18 mouse cellular contexts compared by ENCODE assay signal in the genomic region with DNA sequence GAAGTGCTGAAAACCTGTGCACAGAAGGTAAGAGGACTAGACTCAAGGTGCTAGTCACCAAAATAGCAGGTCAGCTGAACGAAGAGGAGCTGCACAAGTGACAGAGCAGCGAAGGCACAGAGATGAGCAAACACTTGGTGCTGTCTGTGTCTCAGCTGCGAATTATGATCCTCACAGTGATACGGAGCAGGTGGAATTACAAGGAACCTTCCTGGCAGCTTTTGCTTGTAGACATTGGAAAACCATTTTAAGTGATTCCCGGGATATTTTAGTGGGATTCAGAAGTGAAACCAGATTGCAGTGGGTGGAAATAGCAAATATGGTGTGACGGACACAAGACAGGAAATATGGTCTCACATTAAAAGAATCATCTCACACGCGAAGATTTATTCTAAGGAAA.
DNase-seq lines count a peak whose midpoint lies in the region; ATAC-seq and TF ChIP-seq lines count a peak whose summit lies in the region.
"Had no signal": no experiment of that assay in that cellular context is flagged by ENCODE, and none has a peak within 500 bp of the region (broad histone marks: within the 10 kb centered on the region; RNA-seq: fewer than 3 reads in every experiment).

No protein-coding gene starts in this region.

- DNase-seq in frontal cortex, adult 2 months (ENCODE audit: extremely low spot score in 1 of 2, low spot score in 1 of 2) = peak; percentile 60 to 72
- DNase-seq in layer of hippocampus, adult 9-10 months (ENCODE audit: low spot score) = peak; percentile 26
- peak; percentile 41 to 90 for DNase-seq in left cerebral cortex, postnatal 25 days (ENCODE audit: low spot score in 2 of 2)
- peak; percentile 39 to 46 for DNase-seq in right cerebral cortex, postnatal 36 days (ENCODE audit: low spot score in 2 of 2)
- no peak for DNase-seq in lung, postnatal 0 days (ENCODE audit: low spot score)
- no peak for DNase-seq in adrenal gland, adult 18-20 months (ENCODE audit: low spot score in 2 of 2)
- DNase-seq: cerebellum, postnatal 10 days; gastrocnemius, adult 2 months; heart, adult 11 months; heart, postnatal 4 days; kidney, adult 2 months; lung, postnatal 14 days; thymus, adult 18-20 months had no signal

- H3K27ac ChIP-seq in intestine, postnatal 0 days (ENCODE audit: low read depth, low read length) = no peak overlapping the region
- H3K27ac ChIP-seq in lung, postnatal 0 days (ENCODE audit: low read length) = no peak overlapping the region
- H3K27ac ChIP-seq: forebrain, embryonic 12.5 days; gastrocnemius, adult 2 months; heart, embryonic 13.5 days; limb, embryonic 13.5 days; neural tube, embryonic 12.5 days had no signal

- intact Hi-C loops in left cerebral cortex, postnatal 25 days (cut with DNase I) = no loop called here

- TF ChIP-seq EP300 in lung, postnatal 0 days (IDR thresholded peaks at IDR 0.05) = no peak

- H3K4me2 ChIP-seq in intestine, postnatal 0 days (replicated peaks; ENCODE audit: low read depth) = no peak overlapping the region
- no peak overlapping the region for H3K4me2 ChIP-seq in lung, postnatal 0 days (replicated peaks; ENCODE audit: low read depth, low read length)
- H3K4me2 ChIP-seq: forebrain, embryonic 12.5 days; heart, embryonic 13.5 days; limb, embryonic 13.5 days; neural tube, embryonic 12.5 days had no signal

- ATAC-seq in intestine, postnatal 0 days = no peak
- ATAC-seq in lung, postnatal 0 days = no peak

- 81% methylated on average over 8 of the region's 8 CpGs for WGBS in intestine, postnatal 0 days
- 71% methylated on average over 8 of the region's 8 CpGs for WGBS in lung, postnatal 0 days

- TF ChIP-seq CTCF in intestine, postnatal 0 days (IDR thresholded peaks at IDR 0.05; ENCODE audit: low read depth) = no peak
- TF ChIP-seq CTCF in lung, postnatal 0 days (IDR thresholded peaks at IDR 0.05) = no peak

- H3K4me1 ChIP-seq in intestine, postnatal 0 days (replicated peaks; ENCODE audit: control insufficient read depth, insufficient read depth, low read length) = no peaks in the 10 kb centered on the region
- no peaks in the 10 kb centered on the region for H3K4me1 ChIP-seq in lung, postnatal 0 days (ENCODE audit: insufficient read depth, low read depth, low read length)
- H3K4me1 ChIP-seq: forebrain, embryonic 12.5 days; heart, embryonic 13.5 days; limb, embryonic 13.5 days; neural tube, embryonic 12.5 days had no signal

- H3K4me3 ChIP-seq in intestine, postnatal 0 days (ENCODE audit: low read depth, low read length) = no peak overlapping the region
- H3K4me3 ChIP-seq in lung, postnatal 0 days (ENCODE audit: low read depth, low read length) = no peak overlapping the region
- H3K4me3 ChIP-seq: forebrain, embryonic 12.5 days; gastrocnemius, adult 2 months; heart, embryonic 13.5 days; limb, embryonic 13.5 days; neural tube, embryonic 12.5 days had no signal

- no peak overlapping the region for H3K9ac ChIP-seq in intestine, postnatal 0 days (ENCODE audit: low read depth, low read length)
- H3K9ac ChIP-seq in lung, postnatal 0 days (replicated peaks; ENCODE audit: low read depth) = no peak overlapping the region
- H3K9ac ChIP-seq: forebrain, embryonic 12.5 days; heart, embryonic 13.5 days; limb, embryonic 13.5 days; neural tube, embryonic 12.5 days had no signal

- H3K36me3 ChIP-seq in intestine, postnatal 0 days (ENCODE audit: control insufficient read depth, insufficient read depth) = no peaks in the 10 kb centered on the region
- no peaks in the 10 kb centered on the region for H3K36me3 ChIP-seq in lung, postnatal 0 days (ENCODE audit: insufficient read depth, low read length)
- H3K36me3 ChIP-seq: forebrain, embryonic 12.5 days; heart, embryonic 13.5 days; limb, embryonic 13.5 days; neural tube, embryonic 12.5 days had no signal

- no peaks in the 10 kb centered on the region for H3K9me3 ChIP-seq in intestine, postnatal 0 days (ENCODE audit: control insufficient read depth)
- H3K9me3 ChIP-seq in lung, postnatal 0 days (ENCODE audit: low read length) = no peaks in the 10 kb centered on the region
- H3K9me3 ChIP-seq: forebrain, embryonic 12.5 days; heart, embryonic 13.5 days; limb, embryonic 13.5 days; neural tube, embryonic 12.5 days had no signal

- no peaks in the 10 kb centered on the region for H3K27me3 ChIP-seq in intestine, postnatal 0 days (replicated peaks; ENCODE audit: control insufficient read depth, insufficient read depth, low read length)
- no peaks in the 10 kb centered on the region for H3K27me3 ChIP-seq in lung, postnatal 0 days (replicated peaks; ENCODE audit: insufficient read depth, low read length)
- H3K27me3 ChIP-seq: forebrain, embryonic 12.5 days; heart, embryonic 13.5 days; limb, embryonic 13.5 days; neural tube, embryonic 12.5 days had no signal

Comparison
In these comparisons a context has a peak if more than half of its experiments do, and no peak if none do; other contexts are left out.
1. DNase-seq: peak in frontal cortex, adult 2 months (2 of 2), layer of hippocampus, adult 9-10 months (single experiment), left cerebral cortex, postnatal 25 days (2 of 2) and right cerebral cortex, postnatal 36 days (2 of 2); none in lung, postnatal 0 days (single experiment) and adrenal gland, adult 18-20 months (0 of 2).